Mouse (Mus musculus): ENCODE results near the gene Cdkal1. TPM values are rescaled to one million over a fixed set of nuclear protein-coding genes. Genes with fewer than 3 reads are reported as not detected.

The Cdkal1 gene
- polyA plus RNA-seq, 1 experiment, result 13.5 TPM

GRCm38 (mm10) chr13:29273693-29274221 is 581.7 kb downstream of the Cdkal1 start:
- no peak overlapping the region for H3K27ac ChIP-seq (ENCODE audit: insufficient read depth, low read depth, low read length)

GRCm38 (mm10) chr13:29271451-29271850 is 584.0 kb downstream of the Cdkal1 start:
- Histone ChIP-seq H3K27ac (ENCODE audit: insufficient read depth, low read depth, low read length) (no peak overlapping the region), H3K4me1 (ENCODE audit: control insufficient read depth, insufficient read depth, low read length) (no peaks in the 10 kb centered on the region), H3K4me3 (ENCODE audit: insufficient read depth, low read length) (no peak overlapping the region)
- TF ChIP-seq POLR2A (IDR thresholded peaks at IDR 0.05; ENCODE audit: borderline replicate concordance, low read depth, low read length), result no peak
- no peak for TF ChIP-seq CTCF (IDR thresholded peaks at IDR 0.05; ENCODE audit: low read depth, low read length)

More at GRCm38 (mm10) chr13:29273693-29274221, 581.7 kb downstream of the Cdkal1 start:
- TF ChIP-seq POLR2A (IDR thresholded peaks at IDR 0.05; ENCODE audit: borderline replicate concordance, low read depth, low read length) (no peak), CTCF (IDR thresholded peaks at IDR 0.05; ENCODE audit: low read depth, low read length) (no peak)
- Histone ChIP-seq H3K4me1 (ENCODE audit: control insufficient read depth, insufficient read depth, low read length) (no peaks in the 10 kb centered on the region), H3K4me3 (ENCODE audit: insufficient read depth, low read length) (no peak overlapping the region)

- no peak overlapping the region for H3K4me3 ChIP-seq (ENCODE audit: insufficient read depth, low read length)
- TF ChIP-seq POLR2A (IDR thresholded peaks at IDR 0.05; ENCODE audit: borderline replicate concordance, low read depth, low read length) (no peak), CTCF (IDR thresholded peaks at IDR 0.05; ENCODE audit: low read depth, low read length) (no peak)
- no peaks in the 10 kb centered on the region for H3K4me1 ChIP-seq (ENCODE audit: control insufficient read depth, insufficient read depth, low read length)
- no peak overlapping the region for H3K27ac ChIP-seq (ENCODE audit: insufficient read depth, low read depth, low read length)
These were observed 591.3 kb downstream of the Cdkal1 start for GRCm38 (mm10) chr13:29264015-29264711.

GRCm38 (mm10) chr13:29262164-29262563 is 593.3 kb downstream of the Cdkal1 start:
- Histone ChIP-seq H3K27ac (ENCODE audit: insufficient read depth, low read depth, low read length) (no peak overlapping the region), H3K4me3 (ENCODE audit: insufficient read depth, low read length) (no peak overlapping the region), H3K4me1 (ENCODE audit: control insufficient read depth, insufficient read depth, low read length) (no peaks in the 10 kb centered on the region)
- TF ChIP-seq CTCF (IDR thresholded peaks at IDR 0.05; ENCODE audit: low read depth, low read length) (no peak), POLR2A (IDR thresholded peaks at IDR 0.05; ENCODE audit: borderline replicate concordance, low read depth, low read length) (no peak)

DNA sequence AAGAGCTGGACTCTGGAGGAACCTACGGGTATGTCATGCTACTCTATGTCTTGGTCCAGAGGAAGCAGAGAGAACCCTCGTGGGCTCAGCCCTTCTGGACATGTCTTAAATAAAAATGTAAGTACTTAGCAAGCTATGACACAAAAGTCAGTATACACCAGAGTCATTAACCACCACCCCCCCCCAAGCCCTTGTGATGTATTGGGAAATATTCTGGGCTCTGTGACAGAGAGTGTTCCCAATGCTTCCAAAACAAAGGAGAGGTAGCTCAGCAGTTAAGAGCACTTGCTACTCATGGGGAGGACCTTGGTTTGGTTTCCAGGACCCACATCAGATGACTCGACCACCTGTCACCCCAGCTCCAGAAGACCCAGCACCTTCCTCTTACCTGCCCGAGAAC is 606.9 kb downstream of the Cdkal1 start:
- Histone ChIP-seq H3K4me3 (ENCODE audit: insufficient read depth, low read length) (no peak overlapping the region), H3K4me1 (ENCODE audit: control insufficient read depth, insufficient read depth, low read length) (no peaks in the 10 kb centered on the region), H3K27ac (ENCODE audit: insufficient read depth, low read depth, low read length) (no peak overlapping the region)
- TF ChIP-seq POLR2A (IDR thresholded peaks at IDR 0.05; ENCODE audit: borderline replicate concordance, low read depth, low read length), result no peak
- no peak for TF ChIP-seq CTCF (IDR thresholded peaks at IDR 0.05; ENCODE audit: low read depth, low read length)

DNA sequence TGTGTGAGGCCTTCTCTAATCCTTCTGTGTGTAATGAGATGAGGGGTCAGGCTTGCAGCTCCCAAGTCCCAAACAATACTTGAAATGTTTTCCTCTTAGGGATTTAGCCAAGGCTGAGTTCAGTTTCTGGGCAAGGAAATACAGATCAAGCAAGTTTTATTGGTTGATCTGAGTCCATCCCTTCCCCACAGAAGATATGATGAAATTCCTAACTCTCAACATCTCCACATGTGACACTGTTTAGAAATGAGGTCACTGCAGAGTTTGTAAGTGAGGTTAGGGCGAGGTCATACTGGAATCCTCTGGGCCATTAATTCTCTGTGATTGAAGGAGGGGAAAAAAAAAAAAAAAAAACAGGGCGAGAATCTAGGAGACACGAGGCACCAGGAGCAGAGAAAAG is 607.7 kb downstream of the Cdkal1 start:
- no peak overlapping the region for H3K4me3 ChIP-seq (ENCODE audit: insufficient read depth, low read length)
- no peaks in the 10 kb centered on the region for H3K4me1 ChIP-seq (ENCODE audit: control insufficient read depth, insufficient read depth, low read length)
- H3K27ac ChIP-seq (ENCODE audit: insufficient read depth, low read depth, low read length), result no peak overlapping the region
- no peak for TF ChIP-seq POLR2A (IDR thresholded peaks at IDR 0.05; ENCODE audit: borderline replicate concordance, low read depth, low read length)

GRCm38 (mm10) chr13:29235065-29235464 is 620.4 kb downstream of the Cdkal1 start:
- Histone ChIP-seq H3K4me3 (ENCODE audit: insufficient read depth, low read length) (no peak overlapping the region), H3K27ac (ENCODE audit: insufficient read depth, low read depth, low read length) (no peak overlapping the region), H3K4me1 (ENCODE audit: control insufficient read depth, insufficient read depth, low read length) (no peaks in the 10 kb centered on the region)
- no peak for TF ChIP-seq CTCF (IDR thresholded peaks at IDR 0.05; ENCODE audit: low read depth, low read length)
- TF ChIP-seq POLR2A (IDR thresholded peaks at IDR 0.05; ENCODE audit: borderline replicate concordance, low read depth, low read length), result no peak

GRCm38 (mm10) chr13:29234442-29234841 is 621.0 kb downstream of the Cdkal1 start:
- no peak overlapping the region for H3K27ac ChIP-seq (ENCODE audit: insufficient read depth, low read depth, low read length)
- no peak overlapping the region for H3K4me3 ChIP-seq (ENCODE audit: insufficient read depth, low read length)
- H3K4me1 ChIP-seq (ENCODE audit: control insufficient read depth, insufficient read depth, low read length), result no peaks in the 10 kb centered on the region
- TF ChIP-seq CTCF (IDR thresholded peaks at IDR 0.05; ENCODE audit: low read depth, low read length) (no peak), POLR2A (IDR thresholded peaks at IDR 0.05; ENCODE audit: borderline replicate concordance, low read depth, low read length) (no peak)

DNA sequence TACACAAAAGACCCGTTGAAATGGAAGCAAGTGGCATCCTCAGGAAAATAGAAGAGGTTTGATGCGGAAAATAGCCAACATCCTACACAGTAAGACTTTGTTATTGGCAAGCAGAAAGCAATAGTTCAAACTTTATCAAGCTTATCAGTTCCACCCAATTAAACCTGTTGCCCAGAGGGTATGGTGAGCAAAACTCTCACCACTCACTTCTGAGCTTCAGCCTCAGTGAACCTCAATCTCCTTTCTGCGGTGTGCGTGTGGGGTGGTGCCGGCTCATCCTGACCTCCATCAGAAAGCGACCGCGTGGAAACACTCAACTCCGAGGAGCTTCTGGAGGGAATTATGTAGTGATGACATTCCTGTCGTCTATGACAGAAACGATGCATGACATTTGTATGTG is 621.5 kb downstream of the Cdkal1 start:
- TF ChIP-seq POLR2A (IDR thresholded peaks at IDR 0.05; ENCODE audit: borderline replicate concordance, low read depth, low read length) (no peak), CTCF (IDR thresholded peaks at IDR 0.05; ENCODE audit: low read depth, low read length) (no peak)
- H3K27ac ChIP-seq (ENCODE audit: insufficient read depth, low read depth, low read length), result no peak overlapping the region
- no peaks in the 10 kb centered on the region for H3K4me1 ChIP-seq (ENCODE audit: control insufficient read depth, insufficient read depth, low read length)
- no peak overlapping the region for H3K4me3 ChIP-seq (ENCODE audit: insufficient read depth, low read length)

GRCm38 (mm10) chr13:29232681-29233080 is 622.8 kb downstream of the Cdkal1 start:
- no peak overlapping the region for H3K4me3 ChIP-seq (ENCODE audit: insufficient read depth, low read length)
- no peak overlapping the region for H3K27ac ChIP-seq (ENCODE audit: insufficient read depth, low read depth, low read length)
- no peak for TF ChIP-seq CTCF (IDR thresholded peaks at IDR 0.05; ENCODE audit: low read depth, low read length)
- H3K4me1 ChIP-seq (ENCODE audit: control insufficient read depth, insufficient read depth, low read length), result no peaks in the 10 kb centered on the region

Data from bone marrow macrophage, adult 2 months (primary cell).